Mouse (Mus musculus) myocyte (in vitro differentiated cells): Measurements from ENCODE around the gene Psmc6.
A peak's percentile ranks its signal among the peaks of the same experiment; 100 is the strongest.

Experiments
- CEBPB ChIP-seq: IDR thresholded peaks from 2 replicates; pipeline ENCODE4 v1.6.1; 2011; ENCODE audit warnings: mild to moderate bottlenecking, moderate library complexity; ENCODE audit not compliant: poor library complexity, insufficient read depth, severe bottlenecking
- E2F4 ChIP-seq: IDR thresholded peaks from one replicate; pipeline ENCODE4 v1.6.1; 2011; ENCODE audit warnings: mild to moderate bottlenecking, control low read depth, moderate library complexity; ENCODE audit not compliant: insufficient read depth
- MAX ChIP-seq: IDR thresholded peaks from one replicate; pipeline ENCODE4 v1.6.1; 2011; ENCODE audit warnings: low read depth, mild to moderate bottlenecking, control low read depth
- MYOD1 ChIP-seq, 3 experiments: IDR thresholded peaks; one replicate each; pipeline ENCODE4 v1.6.1; 2011; ENCODE audit warnings: control low read depth in 2 of 3, low read depth in 2 of 3, mild to moderate bottlenecking in 2 of 3, moderate library complexity in 1 of 3; ENCODE audit not compliant: insufficient read length in 2 of 3, control insufficient read depth in 1 of 3
- MYOG ChIP-seq, 3 experiments: IDR thresholded peaks; one replicate each; pipeline ENCODE4 v1.6.1; 2011; ENCODE audit warnings: control low read depth in 2 of 3, low read depth in 2 of 3, mild to moderate bottlenecking in 2 of 3; ENCODE audit not compliant: insufficient read length in 2 of 3, control insufficient read depth in 1 of 3, insufficient read depth in 1 of 3
- POLR2A ChIP-seq: IDR thresholded peaks from one replicate; pipeline ENCODE4 v1.6.1; 2011; ENCODE audit warnings: low read depth, mild to moderate bottlenecking, control low read depth, moderate library complexity; ENCODE audit not compliant: insufficient read length
- POLR2AphosphoS2 ChIP-seq: IDR thresholded peaks from one replicate; pipeline ENCODE4 v1.6.1; 2011; ENCODE audit warnings: low read depth, control low read depth; ENCODE audit not compliant: insufficient read length
- REST ChIP-seq: IDR thresholded peaks from one replicate; pipeline ENCODE4 v1.6.1; 2011; ENCODE audit warnings: mild to moderate bottlenecking, control low read depth, moderate library complexity; ENCODE audit not compliant: insufficient read depth, insufficient read length
- SRF ChIP-seq: IDR thresholded peaks from one replicate; pipeline ENCODE4 v1.6.1; 2011; ENCODE audit warnings: low read depth; ENCODE audit not compliant: control insufficient read depth, insufficient read length
- TCF12 ChIP-seq: IDR thresholded peaks from one replicate; pipeline ENCODE4 v1.6.1; 2011; ENCODE audit warnings: mild to moderate bottlenecking, control low read depth; ENCODE audit not compliant: poor library complexity, insufficient read depth, severe bottlenecking
- TCF3 ChIP-seq: IDR thresholded peaks from one replicate; pipeline ENCODE4 v1.6.1; 2011; ENCODE audit warnings: low read depth, control low read depth; ENCODE audit not compliant: insufficient read length
- USF1 ChIP-seq: IDR thresholded peaks from one replicate; pipeline ENCODE4 v1.6.1; 2011; ENCODE audit warnings: low read depth, mild to moderate bottlenecking, control low read depth, moderate library complexity

GRCm38 (mm10) chr14:45382912-45383311 is 53.3 kb downstream of the Psmc6 start:
- TF ChIP-seq POLR2A (no peak), SRF (no peak), TCF12 (no peak), MYOG (IDR thresholded peaks at IDR 0.05; ENCODE audit: control insufficient read depth in 1 of 3, insufficient read depth in 1 of 3, insufficient read length in 2 of 3, low read depth in 2 of 3) (no peak), USF1 (peak; percentile 38), MAX (no peak), POLR2AphosphoS2 (no peak), CEBPB (no peak), E2F4 (no peak), MYOD1 (IDR thresholded peaks at IDR 0.05; ENCODE audit: control insufficient read depth in 1 of 3, insufficient read length in 2 of 3, low read depth in 2 of 3) (no peak), TCF3 (no peak), REST (no peak)
